Mouse (Mus musculus): Measurements from ENCODE around the gene Gm5861. TPM values are rescaled to one million over a fixed set of nuclear protein-coding genes. Genes with fewer than 3 reads are reported as not detected.
"Not testable (repeated sequence)": the region's sequence is repeated elsewhere in the genome, so short reads cannot be mapped to it uniquely, and the experiment has no call there.

Gene Gm5861
- polyA plus RNA-seq (2015; fragmentation: Nextera tagmentation; extraction: Ambion mirVana): not detected in 2 replicates

GRCm38 (mm10) chr5:11182772-11183171 is at the start of gene Gm5861:
TSS of gene Gm5861 (plus strand) at chr5:11183072.
- ATAC-seq; H3K9ac ChIP-seq (replicated peaks; ENCODE audit: low read depth); H3K4me2 ChIP-seq (replicated peaks; ENCODE audit: low read depth, low read length); H3K4me3 ChIP-seq (ENCODE audit: low read depth, low read length); H3K4me1 ChIP-seq (ENCODE audit: insufficient read depth, low read depth, low read length); H3K27me3 ChIP-seq (replicated peaks; ENCODE audit: insufficient read depth, low read length); H3K9me3 ChIP-seq (ENCODE audit: low read length); H3K27ac ChIP-seq (ENCODE audit: low read length); DNase-seq (ENCODE audit: low spot score); H3K36me3 ChIP-seq (ENCODE audit: insufficient read depth, low read length): not testable (repeated sequence)
- WGBS: 41% methylated on average over 2 of the region's 3 CpGs

DNA sequence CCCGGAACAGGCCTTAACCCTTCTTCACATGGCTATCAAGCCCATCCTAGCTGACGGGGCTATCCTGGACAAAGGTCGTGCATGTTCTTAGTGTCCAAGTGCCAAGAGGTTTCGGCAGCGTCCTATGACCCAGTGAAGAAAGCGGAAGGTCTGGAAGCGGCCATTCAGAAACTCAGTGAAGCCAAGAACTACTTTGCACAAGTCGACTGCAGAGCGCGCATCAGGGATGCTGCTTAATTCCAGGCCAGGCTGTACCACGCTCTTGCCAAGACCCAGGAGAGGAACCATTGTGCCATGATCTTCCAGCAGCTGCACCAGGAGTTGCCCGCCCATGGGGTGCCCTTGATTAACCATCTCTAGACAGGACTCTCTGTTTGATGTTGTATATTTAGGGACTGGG is 44.8 kb upstream of the Gm5861 start:
- not testable (repeated sequence) for H3K27me3 ChIP-seq (replicated peaks; ENCODE audit: insufficient read depth, low read length); DNase-seq (ENCODE audit: low spot score); ATAC-seq; H3K9me3 ChIP-seq (ENCODE audit: low read length); H3K36me3 ChIP-seq (ENCODE audit: insufficient read depth, low read length); H3K4me2 ChIP-seq (replicated peaks; ENCODE audit: low read depth, low read length); H3K27ac ChIP-seq (ENCODE audit: low read length); H3K9ac ChIP-seq (replicated peaks; ENCODE audit: low read depth); H3K4me3 ChIP-seq (ENCODE audit: low read depth, low read length); H3K4me1 ChIP-seq (ENCODE audit: insufficient read depth, low read depth, low read length)
- WGBS: 88% methylated on average over 12 of the region's 12 CpGs

Other genes with a start within 250 kb of the Gm5861 start
- not detected in 2 replicates for gene Gm8871, start 235.3 kb upstream of the Gm5861 start, polyA plus RNA-seq (2015; fragmentation: Nextera tagmentation; extraction: Ambion mirVana)
- not detected in 2 replicates for gene Gm8857, start 235.3 kb upstream of the Gm5861 start, polyA plus RNA-seq (2015; fragmentation: Nextera tagmentation; extraction: Ambion mirVana)
- not detected in 2 replicates for gene Gm8879, start 55.4 kb upstream of the Gm5861 start, polyA plus RNA-seq (2015; fragmentation: Nextera tagmentation; extraction: Ambion mirVana)
- gene Gm8890, start 73.0 kb downstream of the Gm5861 start, polyA plus RNA-seq (2015; fragmentation: Nextera tagmentation; extraction: Ambion mirVana): not detected in 2 replicates
- not detected in 2 replicates for gene Speer1, start 158.4 kb downstream of the Gm5861 start, polyA plus RNA-seq (2015; fragmentation: Nextera tagmentation; extraction: Ambion mirVana)
- gene Gm8897, start 233.3 kb downstream of the Gm5861 start, polyA plus RNA-seq (2015; fragmentation: Nextera tagmentation; extraction: Ambion mirVana): not detected in 2 replicates